Mouse (Mus musculus) thymus, postnatal 25 days (tissue): Measurements from ENCODE around the gene Pjvk.
A peak's percentile ranks its signal among the peaks of the same experiment; 100 is the strongest.
"Not testable (repeated sequence)": the region's sequence is repeated elsewhere in the genome, so short reads cannot be mapped to it uniquely, and the experiment has no call there.

Experiments
- DNase-seq: peaks from one replicate; pipeline ENCODE4 v3.0.0; 2022

The Pjvk gene

GRCm38 (mm10) chr2:76647883-76648570, at the start of gene Pjvk, which contains the start of gene Prkra:
Pjvk (plus strand) TSS chr2:76648476.
Prkra (minus strand) TSS chr2:76648015.
- DNase-seq: peak; percentile 92

DNA sequence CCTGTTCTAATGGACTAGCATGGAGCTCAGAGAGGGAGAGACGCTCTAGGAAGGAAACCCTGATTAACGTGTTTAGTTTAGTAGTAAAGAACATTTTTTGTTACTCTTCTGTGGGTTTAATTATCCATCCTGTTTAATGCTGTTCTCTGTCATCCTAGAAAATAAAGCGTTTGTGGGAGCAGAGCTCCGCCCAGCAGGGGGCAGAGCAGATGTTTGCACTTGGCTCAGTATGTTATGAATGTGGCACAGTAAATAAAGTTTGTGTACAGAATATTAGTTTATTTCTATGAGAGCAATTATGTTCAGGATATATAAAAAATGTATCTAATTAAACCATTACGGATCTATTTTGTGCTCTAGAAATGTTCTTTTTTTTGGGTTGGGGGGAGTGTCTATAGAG, 49.1 kb upstream of the Pjvk start:
- DNase-seq: no peak

DNA sequence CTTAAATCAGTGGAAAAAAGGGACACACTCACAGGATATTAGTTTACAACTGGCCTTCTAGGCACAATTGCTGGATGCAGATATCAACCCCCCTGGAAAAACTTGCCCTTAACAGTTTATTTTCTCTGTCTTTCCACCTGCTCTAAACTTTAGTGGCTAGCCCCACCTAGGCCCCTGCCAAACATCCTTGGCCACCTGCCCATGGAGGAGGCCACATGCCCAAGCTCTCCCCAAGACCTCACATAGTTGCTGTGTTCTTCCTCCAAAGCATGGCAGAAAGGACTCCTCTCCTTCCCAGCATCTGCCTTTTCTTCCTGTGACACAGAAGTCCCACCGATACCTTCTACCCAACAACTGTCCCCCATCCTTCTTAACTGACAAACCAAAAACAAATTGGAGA, 46.0 kb upstream of the Pjvk start:
- no peak for DNase-seq

- DNase-seq: no peak
These were observed 41.6 kb upstream of the Pjvk start for GRCm38 (mm10) chr2:76606704-76607103.

GRCm38 (mm10) chr2:76610326-76611104, 37.8 kb upstream of the Pjvk start:
- DNase-seq: no peak

- DNase-seq: no peak
These were observed 36.3 kb upstream of the Pjvk start for GRCm38 (mm10) chr2:76611996-76612395.

DNA sequence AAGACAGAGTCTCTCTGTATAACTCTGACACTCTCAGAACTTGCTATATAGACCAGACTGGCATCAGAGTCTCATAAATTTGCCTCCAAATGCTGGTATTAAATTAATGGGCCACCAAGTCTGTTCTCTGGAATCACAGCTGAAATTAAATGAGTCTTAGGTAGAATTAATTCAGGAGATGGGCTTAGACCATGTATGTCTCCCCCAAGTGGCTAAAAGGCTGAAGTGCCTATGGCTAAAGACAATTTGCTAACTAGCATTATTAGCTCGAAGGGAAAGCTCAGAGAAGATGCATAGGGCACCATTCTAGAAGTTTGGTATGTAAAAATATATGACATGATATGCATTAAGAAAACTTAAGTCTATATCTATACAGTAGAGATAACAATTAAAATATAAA, 30.2 kb upstream of the Pjvk start:
- DNase-seq: no peak

GRCm38 (mm10) chr2:76620188-76620587, 28.1 kb upstream of the Pjvk start:
- DNase-seq: no peak

GRCm38 (mm10) chr2:76621724-76622123, 26.6 kb upstream of the Pjvk start:
- DNase-seq: no peak

- DNase-seq: not testable (repeated sequence)
These were observed 26.0 kb upstream of the Pjvk start for GRCm38 (mm10) chr2:76622316-76622715.

DNA sequence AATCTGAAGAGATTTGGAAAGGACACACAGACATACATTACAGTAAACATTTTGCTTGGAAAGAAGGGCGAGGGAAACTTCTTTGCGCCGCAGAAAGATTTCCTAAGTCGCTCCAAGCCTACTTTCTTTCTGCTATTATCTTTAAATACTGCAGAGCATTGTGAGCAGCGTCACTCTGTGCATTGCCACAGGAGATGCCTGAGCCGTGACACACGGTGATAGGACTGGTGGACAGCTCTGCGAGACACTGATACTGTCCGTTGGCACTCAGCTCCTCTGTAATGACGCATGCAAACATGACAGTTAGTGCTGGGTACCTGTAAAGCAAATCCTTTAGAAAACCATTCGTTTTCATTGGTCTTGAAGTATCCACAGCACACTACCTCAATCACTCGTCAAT, 18.0 kb upstream of the Pjvk start:
- DNase-seq: no peak

- DNase-seq: no peak
These were observed 16.7 kb upstream of the Pjvk start for GRCm38 (mm10) chr2:76631600-76631999.

- no peak for DNase-seq
These were observed 8.6 kb upstream of the Pjvk start for GRCm38 (mm10) chr2:76639637-76640036.

- no peak for DNase-seq
These were observed 4.5 kb upstream of the Pjvk start for GRCm38 (mm10) chr2:76643801-76644200.

- peak; percentile 23 for DNase-seq
These were observed 821 bp upstream of the Pjvk start for GRCm38 (mm10) chr2:76647441-76647869.

GRCm38 (mm10) chr2:76648666-76649141, 428 bp downstream of the Pjvk start:
- no peak for DNase-seq

GRCm38 (mm10) chr2:76653070-76653469, 4.8 kb downstream of the Pjvk start:
- no peak for DNase-seq

DNA sequence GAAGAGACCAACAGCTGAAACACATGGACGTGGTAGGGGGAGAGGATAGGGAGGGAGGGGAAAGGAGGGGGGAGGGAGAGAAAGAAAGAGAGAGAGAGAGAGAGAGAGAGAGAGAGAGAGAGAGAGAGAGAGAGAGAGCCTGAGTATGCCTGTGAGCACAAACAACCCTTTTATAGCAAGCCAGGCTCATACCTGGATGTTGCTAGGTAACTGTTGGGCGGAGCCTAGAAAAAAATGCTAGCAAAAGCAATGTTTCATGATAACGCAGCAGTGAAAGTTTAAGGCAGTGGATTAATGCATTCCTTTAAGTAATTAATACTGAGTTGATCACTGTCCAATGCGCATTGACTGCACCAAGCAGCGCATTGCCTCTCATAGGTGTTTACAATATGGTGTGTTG, 6.4 kb downstream of the Pjvk start:
- no peak for DNase-seq

GRCm38 (mm10) chr2:76655444-76655843, 7.2 kb downstream of the Pjvk start:
- DNase-seq: no peak

DNA sequence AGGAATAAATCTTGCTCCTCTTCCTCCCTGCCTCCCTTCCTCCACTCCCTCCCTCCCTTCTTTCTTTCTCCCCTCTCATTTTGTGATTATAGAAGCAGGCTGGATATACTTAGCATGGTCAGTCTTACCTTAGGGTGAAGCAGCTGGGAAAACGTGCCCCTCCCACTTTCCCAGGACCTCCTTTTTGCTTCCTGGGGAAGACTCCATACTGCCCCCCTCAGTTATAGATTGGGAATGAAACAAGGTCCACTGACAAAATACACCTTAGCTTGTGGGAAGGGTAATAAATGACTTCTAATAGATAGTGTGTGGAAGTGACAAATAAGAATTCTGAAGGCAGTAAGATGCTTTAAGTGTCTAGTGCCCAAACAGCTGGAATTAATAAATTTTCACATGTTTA, 7.7 kb downstream of the Pjvk start:
- DNase-seq: no peak

- DNase-seq: no peak
These were observed 10.3 kb downstream of the Pjvk start for GRCm38 (mm10) chr2:76658551-76658950.

DNA sequence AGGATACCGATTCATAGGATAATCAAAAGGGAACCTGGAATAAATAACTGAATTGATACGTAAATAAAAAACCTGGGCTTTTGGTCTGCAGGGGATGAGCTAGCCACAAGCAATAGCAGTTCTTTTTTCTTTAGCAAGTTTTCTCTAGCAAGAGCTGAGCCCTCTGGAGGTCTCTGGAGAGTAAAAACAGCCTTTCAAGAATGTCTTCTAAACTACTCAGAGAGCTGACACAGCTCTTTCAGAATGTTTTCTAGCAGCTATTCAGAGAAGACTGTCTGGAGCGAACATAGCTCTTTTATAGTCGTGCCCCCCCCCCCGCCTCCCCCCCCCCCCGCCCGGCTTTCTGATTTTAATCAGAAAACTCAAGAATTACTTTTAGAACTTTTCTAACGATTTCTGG, 11.1 kb downstream of the Pjvk start:
- no peak for DNase-seq

- no peak for DNase-seq
These were observed 17.3 kb downstream of the Pjvk start for GRCm38 (mm10) chr2:76665531-76665930.

GRCm38 (mm10) chr2:76667200-76667599, 18.9 kb downstream of the Pjvk start:
- no peak for DNase-seq
